Mouse (Mus musculus) heart, embryonic 13.5 days (tissue): ENCODE measurements around the gene Pfas. TPM values are rescaled to one million over a fixed set of nuclear protein-coding genes. Genes with fewer than 3 reads are reported as not detected.

Experiments used
- ATAC-seq: fragments of 200-750 bp; cut with Nextera tagmentation; 2 replicates; pipeline ENCODE4 v1.8.0; 2017; ENCODE audit warnings: moderate TSS enrichment; ENCODE audit not compliant: insufficient number of reproducible peaks, low FRiP score, low TSS enrichment; ENCODE audit errors: extremely low read depth
- H3K27ac ChIP-seq: fragments of 300-500 bp; sonication (generic); replicated peaks from 2 replicates; pipeline ENCODE4 v1.5.1; 2015; ENCODE audit warnings: moderate library complexity, mild to moderate bottlenecking, inconsistent platforms
- H3K27me3 ChIP-seq: fragments of 300-500 bp; sonication (generic); replicated peaks from 2 replicates; pipeline ENCODE4 v1.6.1; 2015; ENCODE audit warnings: mild to moderate bottlenecking, inconsistent platforms
- H3K36me3 ChIP-seq: fragments of 300-500 bp; sonication (generic); 2 replicates; pipeline ENCODE4 v1.6.1; 2015; ENCODE audit warnings: mild to moderate bottlenecking, inconsistent platforms
- H3K4me1 ChIP-seq: fragments of 300-500 bp; sonication (generic); 2 replicates; pipeline ENCODE4 v1.6.1; 2015; ENCODE audit warnings: inconsistent platforms
- H3K4me2 ChIP-seq: fragments of 300-500 bp; sonication (generic); 2 replicates; pipeline ENCODE4 v1.6.1; 2015; ENCODE audit warnings: inconsistent platforms, mild to moderate bottlenecking, moderate library complexity
- H3K4me3 ChIP-seq: fragments of 300-500 bp; sonication (generic); 2 replicates; pipeline ENCODE4 v1.5.1; 2015; ENCODE audit warnings: moderate library complexity, mild to moderate bottlenecking, inconsistent platforms
- H3K9ac ChIP-seq: fragments of 300-500 bp; sonication (generic); 2 replicates; pipeline ENCODE4 v1.6.1; 2015; ENCODE audit warnings: inconsistent platforms, mild to moderate bottlenecking, moderate library complexity
- H3K9me3 ChIP-seq: fragments of 300-500 bp; sonication (generic); 2 replicates; pipeline ENCODE4 v1.6.1; 2016; ENCODE audit warnings: inconsistent platforms
- WGBS: fragments of 180-500 bp; shearing (Covaris S2); methylation state at CpG from one replicate; pipeline ENCODE4 v1.1.7; 2015; ENCODE audit warnings: mixed read lengths; 5-methylcytosine and 5-hydroxymethylcytosine counted together
- polyA plus RNA-seq: library from polyadenylated mRNA; unstranded; fragments of >200 nt; fragmentation: Nextera tagmentation; extraction: Ambion mirVana; gene quantifications from 2 replicates; pipeline ENCODE4 v1.2.1, GENCODE M21; 2015

The Pfas gene
- polyA plus RNA-seq, 1 experiment from 2014 or later, result 19.9 TPM

- no peaks in the 10 kb centered on the region for H3K27me3 ChIP-seq
- H3K9ac ChIP-seq, result peak overlapping the region; percentile 88
- H3K9me3 ChIP-seq, result no peaks in the 10 kb centered on the region
- H3K4me2 ChIP-seq, result peak overlapping the region; percentile 79
- peak overlapping the region; percentile 85 for H3K4me3 ChIP-seq
- under 1% methylated on average over 34 of the region's 34 CpGs for WGBS
- H3K4me1 ChIP-seq, result peaks cover 32% of the 10 kb centered on the region
- H3K36me3 ChIP-seq, result peaks cover 39% of the 10 kb centered on the region
- H3K27ac ChIP-seq, result peak overlapping the region; percentile 85
- ATAC-seq, result 0 out of 2 replicates have a peak, but pooled peaks have one; percentile 29
Measured at GRCm38 (mm10) chr11:69037231-69038061, 29.2 kb upstream of the Pfas start.

- 10% methylated on average over 20 of the region's 20 CpGs for WGBS
- ATAC-seq, result no peak
Measured at GRCm38 (mm10) chr11:69036486-69037230, 28.4 kb upstream of the Pfas start.

GRCm38 (mm10) chr11:69035849-69036248 lies 27.6 kb upstream of the Pfas start:
- ATAC-seq, result no peak
- H3K9ac ChIP-seq, result peak overlapping the region; percentile 88; the same call in 1 of the 2 replicates
- WGBS, result 6% methylated on average over 8 of the region's 8 CpGs
- peaks cover 32% of the 10 kb centered on the region for H3K4me1 ChIP-seq
- no peaks in the 10 kb centered on the region for H3K9me3 ChIP-seq
- peak overlapping the region; percentile 79 for H3K4me2 ChIP-seq
- H3K27ac ChIP-seq, result peak overlapping the region; percentile 71
- H3K4me3 ChIP-seq, result peak overlapping the region; percentile 85
- no peaks in the 10 kb centered on the region for H3K27me3 ChIP-seq
- peaks cover 55% of the 10 kb centered on the region for H3K36me3 ChIP-seq

More at GRCm38 (mm10) chr11:69036486-69037230, 28.4 kb upstream of the Pfas start:
- H3K9me3 ChIP-seq, result no peaks in the 10 kb centered on the region
- H3K9ac ChIP-seq, result peak overlapping the region; percentile 88
- peaks cover 32% of the 10 kb centered on the region for H3K4me1 ChIP-seq
- H3K4me2 ChIP-seq, result peak overlapping the region; percentile 79
- H3K4me3 ChIP-seq, result peak overlapping the region; percentile 85
- H3K27ac ChIP-seq, result peak overlapping the region; percentile 85
- H3K36me3 ChIP-seq, result peaks cover 46% of the 10 kb centered on the region
- no peaks in the 10 kb centered on the region for H3K27me3 ChIP-seq

- Histone ChIP-seq H3K36me3 (peaks cover 59% of the 10 kb centered on the region), H3K27ac (peak overlapping the region; percentile 71), H3K4me1 (peaks cover 32% of the 10 kb centered on the region), H3K27me3 (no peaks in the 10 kb centered on the region), H3K4me2 (peak overlapping the region; percentile 79), H3K9me3 (no peaks in the 10 kb centered on the region), H3K9ac (peak overlapping the region; percentile 52; the same call in 1 of the 2 replicates), H3K4me3 (peak overlapping the region; percentile 85)
- WGBS, result 79% methylated on average over 9 of the region's 9 CpGs
- ATAC-seq, result no peak
Measured at GRCm38 (mm10) chr11:69035411-69035810, 27.2 kb upstream of the Pfas start.

GRCm38 (mm10) chr11:69034585-69034984 lies 26.3 kb upstream of the Pfas start:
- Histone ChIP-seq H3K4me1 (peaks cover 32% of the 10 kb centered on the region), H3K27me3 (no peaks in the 10 kb centered on the region), H3K36me3 (peaks cover 67% of the 10 kb centered on the region), H3K9me3 (no peaks in the 10 kb centered on the region), H3K4me2 (no peak overlapping the region), H3K27ac (no peak overlapping the region), H3K9ac (no peak overlapping the region), H3K4me3 (no peak overlapping the region)
- ATAC-seq, result no peak
- 89% methylated on average over 3 of the region's 3 CpGs for WGBS

- Histone ChIP-seq H3K9me3 (no peaks in the 10 kb centered on the region), H3K27ac (no peak overlapping the region), H3K4me2 (no peak overlapping the region), H3K4me1 (peaks cover 22% of the 10 kb centered on the region), H3K4me3 (no peak overlapping the region), H3K27me3 (no peaks in the 10 kb centered on the region), H3K36me3 (peaks cover 77% of the 10 kb centered on the region), H3K9ac (no peak overlapping the region)
- 70% methylated on average over 9 of the region's 9 CpGs for WGBS
- no peak for ATAC-seq
Measured at GRCm38 (mm10) chr11:69033552-69033951, 25.3 kb upstream of the Pfas start.

GRCm38 (mm10) chr11:69028805-69029204 lies 20.5 kb upstream of the Pfas start:
- Histone ChIP-seq H3K27me3 (no peaks in the 10 kb centered on the region), H3K27ac (no peak overlapping the region), H3K4me1 (no peaks in the 10 kb centered on the region), H3K4me3 (no peak overlapping the region), H3K4me2 (no peak overlapping the region), H3K36me3 (peaks cover 100% of the 10 kb centered on the region), H3K9ac (no peak overlapping the region), H3K9me3 (no peaks in the 10 kb centered on the region)
- WGBS, result 83% methylated on average over 2 of the region's 2 CpGs
- ATAC-seq, result no peak

GRCm38 (mm10) chr11:69026562-69026961 lies 18.3 kb upstream of the Pfas start:
- Histone ChIP-seq H3K4me2 (no peak overlapping the region), H3K9ac (no peak overlapping the region), H3K27ac (no peak overlapping the region), H3K4me3 (no peak overlapping the region), H3K36me3 (peaks cover 100% of the 10 kb centered on the region), H3K4me1 (no peaks in the 10 kb centered on the region), H3K9me3 (no peaks in the 10 kb centered on the region), H3K27me3 (no peaks in the 10 kb centered on the region)
- 90% methylated on average over 3 of the region's 3 CpGs for WGBS
- no peak for ATAC-seq

- peaks cover 14% of the 10 kb centered on the region for H3K4me1 ChIP-seq
- H3K4me2 ChIP-seq, result no peak overlapping the region
- no peak for ATAC-seq
- no peak overlapping the region for H3K27ac ChIP-seq
- H3K36me3 ChIP-seq, result peaks cover 55% of the 10 kb centered on the region
- no peak overlapping the region for H3K9ac ChIP-seq
- no peak overlapping the region for H3K4me3 ChIP-seq
- no peaks in the 10 kb centered on the region for H3K27me3 ChIP-seq
- H3K9me3 ChIP-seq, result no peaks in the 10 kb centered on the region
Measured at GRCm38 (mm10) chr11:69020691-69021090, 12.4 kb upstream of the Pfas start.

- Histone ChIP-seq H3K4me3 (peak overlapping the region; percentile 80), H3K9me3 (no peaks in the 10 kb centered on the region), H3K4me1 (peaks cover 19% of the 10 kb centered on the region), H3K27ac (peak overlapping the region; percentile 94; the same call in 1 of the 2 replicates), H3K36me3 (peaks cover 15% of the 10 kb centered on the region), H3K9ac (peak overlapping the region; percentile 95), H3K27me3 (no peaks in the 10 kb centered on the region), H3K4me2 (peak overlapping the region; percentile 86)
- ATAC-seq, result no peak
- WGBS, result 56% methylated on average over 3 of the region's 3 CpGs
Measured at GRCm38 (mm10) chr11:69016755-69017154, 8.5 kb upstream of the Pfas start.

- peak within 1 kb of the TSS; percentile 94 for H3K27ac ChIP-seq
- H3K9ac ChIP-seq, result peak within 1 kb of the TSS; percentile 95
- H3K9me3 ChIP-seq, result no peaks in the 10 kb centered on the region
- peak; percentile 90 for ATAC-seq
- peak within 1 kb of the TSS; percentile 86 for H3K4me2 ChIP-seq
- peaks cover 6% of the 10 kb centered on the region for H3K36me3 ChIP-seq
- H3K4me3 ChIP-seq, result peak within 1 kb of the TSS; percentile 80
- no peaks in the 10 kb centered on the region for H3K27me3 ChIP-seq
- peaks cover 28% of the 10 kb centered on the region for H3K4me1 ChIP-seq
- WGBS, result 1% methylated on average over 38 of the region's 38 CpGs
Measured at GRCm38 (mm10) chr11:69015644-69016441, 7.6 kb upstream of the Pfas start, which contains the start of gene Ctc1. Gene Ctc1, plus strand, starts transcription at chr11:69015911.
